Mouse (Mus musculus): Measurements from ENCODE around the gene Prkce. TPM values are rescaled to one million over a fixed set of nuclear protein-coding genes. Genes with fewer than 3 reads are reported as not detected.

Prkce gene
- polyA plus RNA-seq, 1 experiment from 2014 or later, result 2.0 TPM

- no peak overlapping the region for H3K4me3 ChIP-seq (ENCODE audit: low read depth, low read length)
- ATAC-seq, result no peak
- TF ChIP-seq CTCF (IDR thresholded peaks at IDR 0.05; ENCODE audit: low read depth) (no peak), EP300 (IDR thresholded peaks at IDR 0.05; ENCODE audit: low read depth) (no peak)
Measured at GRCm38 (mm10) chr17:86479406-86479805, 311.8 kb downstream of the Prkce start.

DNA sequence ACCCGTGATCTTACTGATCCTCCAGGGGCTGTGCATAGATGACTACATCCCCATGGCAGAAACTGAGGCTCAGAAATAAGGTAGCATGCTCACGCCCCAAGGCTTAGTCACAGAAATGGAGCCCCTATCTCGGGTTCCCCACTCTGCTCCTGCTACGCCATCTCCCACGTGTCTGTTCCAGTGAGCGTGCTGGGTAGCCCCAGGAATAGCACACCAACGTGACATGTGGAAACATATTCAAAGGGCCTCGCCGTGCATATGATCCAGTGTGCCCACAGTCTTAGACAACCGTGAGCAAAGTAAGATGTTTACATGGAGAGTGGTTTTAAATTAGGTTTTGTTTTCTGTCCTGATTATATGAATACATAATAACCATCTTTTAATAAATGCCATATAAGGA lies 315.1 kb downstream of the Prkce start:
- peaks cover 6% of the 10 kb centered on the region for H3K4me1 ChIP-seq (ENCODE audit: insufficient read depth)
- H3K4me2 ChIP-seq (ENCODE audit: low read depth, low read length), result no peak overlapping the region
- ATAC-seq, result no peak
- no peaks in the 10 kb centered on the region for H3K9me3 ChIP-seq (ENCODE audit: low read length)
- DNase-seq, result no peak
- H3K27me3 ChIP-seq (ENCODE audit: insufficient read depth, low read length), result no peaks in the 10 kb centered on the region
- no peak overlapping the region for H3K4me3 ChIP-seq (ENCODE audit: low read depth, low read length)
- no peak overlapping the region for H3K27ac ChIP-seq (ENCODE audit: low read depth)
- TF ChIP-seq EP300 (IDR thresholded peaks at IDR 0.05; ENCODE audit: low read depth) (no peak), CTCF (IDR thresholded peaks at IDR 0.05; ENCODE audit: low read depth) (no peak)
- no peak overlapping the region for H3K9ac ChIP-seq (replicated peaks)
- H3K36me3 ChIP-seq (replicated peaks; ENCODE audit: insufficient read depth, low read length), result no peaks in the 10 kb centered on the region
- WGBS (ENCODE audit: insufficient replicate concordance), result 81% methylated on average over 10 of the region's 10 CpGs

More at GRCm38 (mm10) chr17:86479406-86479805, 311.8 kb downstream of the Prkce start:
- Histone ChIP-seq H3K4me2 (ENCODE audit: low read depth, low read length) (no peak overlapping the region), H3K4me1 (ENCODE audit: insufficient read depth) (0 out of 2 replicates have a peak, but pooled peaks cover under 1% of the 10 kb centered on the region), H3K9ac (replicated peaks) (no peak overlapping the region), H3K9me3 (ENCODE audit: low read length) (no peaks in the 10 kb centered on the region), H3K27ac (ENCODE audit: low read depth) (no peak overlapping the region), H3K27me3 (ENCODE audit: insufficient read depth, low read length) (no peaks in the 10 kb centered on the region), H3K36me3 (replicated peaks; ENCODE audit: insufficient read depth, low read length) (no peaks in the 10 kb centered on the region)
- WGBS (ENCODE audit: insufficient replicate concordance), result 65% methylated on average over 10 of the region's 10 CpGs
- DNase-seq, result no peak

DNA sequence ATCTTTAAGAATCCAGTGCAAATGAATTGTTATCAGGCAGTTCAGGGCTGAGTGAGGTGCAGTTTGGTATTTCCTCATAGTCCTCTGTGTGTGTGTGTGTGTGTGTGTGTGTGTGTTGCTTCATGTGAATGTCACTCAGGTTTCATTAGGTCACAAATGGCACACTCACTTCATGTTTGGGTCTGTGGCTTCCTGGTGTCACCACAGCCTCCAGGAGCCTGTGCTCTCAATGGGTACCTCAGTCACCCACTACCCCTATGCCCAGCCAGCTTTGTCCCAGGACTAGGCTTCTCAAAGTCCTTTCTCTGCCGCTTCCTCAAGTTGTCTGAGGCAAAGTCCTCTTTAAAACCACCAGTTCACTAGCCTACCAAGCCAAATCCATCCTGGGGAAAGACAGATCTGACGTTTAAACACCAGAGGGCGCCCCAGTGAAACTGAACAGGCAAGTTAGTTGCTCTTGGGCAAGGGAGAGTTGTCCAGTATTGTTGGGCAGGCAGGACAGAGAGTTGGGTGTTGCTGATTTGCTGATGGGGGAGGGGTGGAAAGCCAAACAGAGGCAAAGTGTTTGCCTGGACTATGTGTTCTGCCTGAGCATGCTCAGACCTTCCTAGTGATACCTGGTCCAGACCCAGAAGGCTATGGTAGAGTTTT lies 316.6 kb downstream of the Prkce start:
- Histone ChIP-seq H3K4me3 (ENCODE audit: low read depth, low read length) (no peak overlapping the region), H3K9me3 (ENCODE audit: low read length) (no peaks in the 10 kb centered on the region), H3K4me1 (ENCODE audit: insufficient read depth) (peaks cover 6% of the 10 kb centered on the region), H3K9ac (replicated peaks) (no peak overlapping the region), H3K36me3 (replicated peaks; ENCODE audit: insufficient read depth, low read length) (no peaks in the 10 kb centered on the region), H3K4me2 (ENCODE audit: low read depth, low read length) (no peak overlapping the region), H3K27me3 (ENCODE audit: insufficient read depth, low read length) (no peaks in the 10 kb centered on the region), H3K27ac (ENCODE audit: low read depth) (peak overlapping the region; percentile 37)
- 4% methylated on average over 3 of the region's 3 CpGs for WGBS (ENCODE audit: insufficient replicate concordance)
- peak; percentile 96 for ATAC-seq
- peak; percentile 86 for DNase-seq
- TF ChIP-seq CTCF (IDR thresholded peaks at IDR 0.05; ENCODE audit: low read depth), result peak; percentile 93
- TF ChIP-seq EP300 (IDR thresholded peaks at IDR 0.05; ENCODE audit: low read depth), result peak; percentile 25; the same call in 1 of the 2 replicates

- H3K4me3 ChIP-seq (ENCODE audit: low read depth, low read length), result no peak overlapping the region
- H3K9me3 ChIP-seq (ENCODE audit: low read length), result no peaks in the 10 kb centered on the region
- H3K27ac ChIP-seq (ENCODE audit: low read depth), result no peak overlapping the region
- DNase-seq (no peak), ATAC-seq (no peak)
- no peak overlapping the region for H3K4me2 ChIP-seq (ENCODE audit: low read depth, low read length)
- H3K4me1 ChIP-seq (ENCODE audit: insufficient read depth), result peaks cover 6% of the 10 kb centered on the region
- no peaks in the 10 kb centered on the region for H3K27me3 ChIP-seq (ENCODE audit: insufficient read depth, low read length)
- 67% methylated on average over 5 of the region's 5 CpGs for WGBS (ENCODE audit: insufficient replicate concordance)
- no peak overlapping the region for H3K9ac ChIP-seq (replicated peaks)
- H3K36me3 ChIP-seq (replicated peaks; ENCODE audit: insufficient read depth, low read length), result no peaks in the 10 kb centered on the region
- no peak for TF ChIP-seq EP300 (IDR thresholded peaks at IDR 0.05; ENCODE audit: low read depth)
- TF ChIP-seq CTCF (IDR thresholded peaks at IDR 0.05; ENCODE audit: low read depth), result no peak
Measured at GRCm38 (mm10) chr17:86486657-86487056, 319.1 kb downstream of the Prkce start.

- DNase-seq, result no peak
- H3K9me3 ChIP-seq (ENCODE audit: low read length), result no peaks in the 10 kb centered on the region
- no peak overlapping the region for H3K4me2 ChIP-seq (ENCODE audit: low read depth, low read length)
- WGBS (ENCODE audit: insufficient replicate concordance), result 60% methylated on average over 3 of the region's 3 CpGs
- no peak overlapping the region for H3K9ac ChIP-seq (replicated peaks)
- no peaks in the 10 kb centered on the region for H3K36me3 ChIP-seq (replicated peaks; ENCODE audit: insufficient read depth, low read length)
- no peak overlapping the region for H3K4me3 ChIP-seq (ENCODE audit: low read depth, low read length)
- no peaks in the 10 kb centered on the region for H3K27me3 ChIP-seq (ENCODE audit: insufficient read depth, low read length)
- TF ChIP-seq EP300 (IDR thresholded peaks at IDR 0.05; ENCODE audit: low read depth) (no peak), CTCF (IDR thresholded peaks at IDR 0.05; ENCODE audit: low read depth) (no peak)
- ATAC-seq, result no peak
- peaks cover 8% of the 10 kb centered on the region for H3K4me1 ChIP-seq (ENCODE audit: insufficient read depth)
- H3K27ac ChIP-seq (ENCODE audit: low read depth), result no peak overlapping the region
Measured at GRCm38 (mm10) chr17:86487450-86487849, 319.9 kb downstream of the Prkce start.

DNA sequence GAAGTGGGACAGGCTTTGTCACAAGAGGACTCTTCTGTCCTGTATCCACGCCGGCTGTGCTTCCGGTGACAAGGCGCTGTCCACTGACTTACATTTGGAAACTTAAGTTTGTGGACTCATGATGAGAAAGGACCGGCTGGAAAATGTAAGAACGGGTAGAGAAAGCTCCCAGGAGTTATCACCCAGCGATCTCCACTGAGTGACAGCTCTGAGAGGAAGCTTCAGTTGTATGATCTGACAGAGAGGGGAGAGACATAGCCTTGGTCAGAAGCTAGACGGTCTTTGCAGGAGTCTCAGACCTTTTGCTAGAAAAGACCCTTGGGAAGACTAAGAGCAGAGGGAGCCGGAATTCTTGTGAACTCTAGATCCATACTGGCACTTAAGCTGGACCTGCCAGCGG lies 322.2 kb downstream of the Prkce start:
- no peak for TF ChIP-seq EP300 (IDR thresholded peaks at IDR 0.05; ENCODE audit: low read depth)
- no peak for TF ChIP-seq CTCF (IDR thresholded peaks at IDR 0.05; ENCODE audit: low read depth)
- no peak overlapping the region for H3K4me2 ChIP-seq (ENCODE audit: low read depth, low read length)
- H3K4me3 ChIP-seq (ENCODE audit: low read depth, low read length), result no peak overlapping the region
- no peaks in the 10 kb centered on the region for H3K36me3 ChIP-seq (replicated peaks; ENCODE audit: insufficient read depth, low read length)
- no peaks in the 10 kb centered on the region for H3K9me3 ChIP-seq (ENCODE audit: low read length)
- H3K4me1 ChIP-seq (ENCODE audit: insufficient read depth), result peaks cover 12% of the 10 kb centered on the region
- 75% methylated on average over 10 of the region's 10 CpGs for WGBS (ENCODE audit: insufficient replicate concordance)
- no peak overlapping the region for H3K27ac ChIP-seq (ENCODE audit: low read depth)
- no peak for ATAC-seq
- no peak for DNase-seq
- no peaks in the 10 kb centered on the region for H3K27me3 ChIP-seq (ENCODE audit: insufficient read depth, low read length)
- no peak overlapping the region for H3K9ac ChIP-seq (replicated peaks)
